Mouse (Mus musculus) erythroblast, embryonic 14.5 days (primary cell): ENCODE results near the gene Smad3.

Source experiments
- GATA1 ChIP-seq: IDR thresholded peaks from 2 replicates; pipeline ENCODE4 v1.6.1; 2012; ENCODE audit warnings: low read length, inconsistent platforms, mixed read lengths
- TAL1 ChIP-seq: IDR thresholded peaks from 3 replicates; pipeline ENCODE4 v1.6.1; 2012; ENCODE audit warnings: low read length, inconsistent platforms, mixed read lengths

DNA sequence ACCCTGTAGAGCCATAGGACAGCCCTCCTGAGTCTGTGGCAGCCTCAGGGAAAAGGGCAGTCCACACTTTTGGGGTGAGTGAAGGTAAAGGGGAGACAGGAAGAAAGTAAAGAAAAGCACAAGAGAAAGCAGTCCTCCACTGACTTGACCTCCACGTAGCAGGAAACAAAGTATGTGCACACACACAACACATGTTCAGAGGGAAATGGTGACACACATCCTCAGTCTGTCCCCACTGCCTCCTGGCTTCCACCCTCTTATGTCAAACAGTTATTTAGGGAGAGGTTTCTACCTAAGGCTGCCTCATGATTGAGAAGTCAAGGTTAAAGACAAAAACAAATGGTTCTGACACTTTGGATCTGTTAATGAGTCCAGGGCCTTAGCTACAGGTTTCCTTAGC, 67.3 kb downstream of the Smad3 start:
- TF ChIP-seq GATA1 = no peak
- TF ChIP-seq TAL1 = no peak
